Mouse (Mus musculus): ENCODE data around the gene Abcb1b. TPM values are rescaled to one million over a fixed set of nuclear protein-coding genes. Genes with fewer than 3 reads are reported as not detected.

Gene Abcb1b
- total RNA-seq (2023) = 1.5 to 3.2 TPM (median 2.9 TPM) in 4 replicates

GRCm38 (mm10) chr5:8797987-8798751, at the start of gene Abcb1b:
Abcb1b (plus strand) TSS chr5:8798147.

GRCm38 (mm10) chr5:8893300-8894103, 95.6 kb downstream of the Abcb1b start, which contains the start of gene Abcb4:
Abcb4 (plus strand) TSS chr5:8893717.

Other genes starting within 250 kb of the Abcb1b start
- 1.1 to 3.0 TPM (median 1.6 TPM) in 4 replicates for gene Rundc3b, start 175.2 kb upstream of the Abcb1b start, total RNA-seq (2023)
- gene Abcb1a, start 138.1 kb upstream of the Abcb1b start, total RNA-seq (2023) = 2.7 to 3.6 TPM (median 3.2 TPM) in 4 replicates
- gene Abcb4, start 95.6 kb downstream of the Abcb1b start, total RNA-seq (2023) = 4.8 to 7.1 TPM (median 5.7 TPM) in 4 replicates
- 13.8 to 17.5 TPM (median 17.3 TPM) in 4 replicates for gene Crot, start 199.2 kb downstream of the Abcb1b start, total RNA-seq (2023)

Data from B cell, adult 62 days (primary cell).